Mouse (Mus musculus): ENCODE data around the gene Ankrd66.

Gene Ankrd66

GRCm38 (mm10) chr17:43543539-43543938 is at the start of gene Ankrd66:
TSS of gene Ankrd66 (minus strand) at chr17:43543639.
- DNase-seq: no peak

- DNase-seq: no peak
Measured at GRCm38 (mm10) chr17:43592296-43593291, 49.2 kb upstream of the Ankrd66 start.

- DNase-seq: no peak
Measured at GRCm38 (mm10) chr17:43590531-43590930, 47.1 kb upstream of the Ankrd66 start.

GRCm38 (mm10) chr17:43589750-43590149 is 46.3 kb upstream of the Ankrd66 start:
- no peak for DNase-seq

GRCm38 (mm10) chr17:43587278-43587677 is 43.8 kb upstream of the Ankrd66 start:
- no peak for DNase-seq

- DNase-seq: no peak
Measured at GRCm38 (mm10) chr17:43584771-43585170, 41.3 kb upstream of the Ankrd66 start.

GRCm38 (mm10) chr17:43581012-43581467 is 37.6 kb upstream of the Ankrd66 start:
- DNase-seq: peak; percentile 59

- no peak for DNase-seq
Measured at GRCm38 (mm10) chr17:43580456-43580855, 37.0 kb upstream of the Ankrd66 start.

- DNase-seq: no peak
Measured at GRCm38 (mm10) chr17:43573624-43574073, 30.2 kb upstream of the Ankrd66 start.

GRCm38 (mm10) chr17:43569287-43569686 is 25.8 kb upstream of the Ankrd66 start:
- no peak for DNase-seq

- peak; percentile 73 for DNase-seq
Measured at GRCm38 (mm10) chr17:43567992-43568888, 24.8 kb upstream of the Ankrd66 start, which contains the start of gene Pla2g7. TSS of gene Pla2g7 (plus strand) at chr17:43568098.

GRCm38 (mm10) chr17:43567593-43567991 is 24.2 kb upstream of the Ankrd66 start:
- DNase-seq: no peak

- no peak for DNase-seq
Measured at GRCm38 (mm10) chr17:43563192-43563987, 20.0 kb upstream of the Ankrd66 start.

- no peak for DNase-seq
Measured at GRCm38 (mm10) chr17:43558678-43559077, 15.2 kb upstream of the Ankrd66 start.

- DNase-seq: peak; percentile 73
Measured at GRCm38 (mm10) chr17:43557541-43558090, 14.2 kb upstream of the Ankrd66 start.

- no peak for DNase-seq
Measured at GRCm38 (mm10) chr17:43557104-43557503, 13.7 kb upstream of the Ankrd66 start.

- DNase-seq: no peak
Measured at GRCm38 (mm10) chr17:43554516-43555403, 11.3 kb upstream of the Ankrd66 start.

GRCm38 (mm10) chr17:43551122-43551630 is 7.7 kb upstream of the Ankrd66 start:
- DNase-seq: no peak

- no peak for DNase-seq
Measured at GRCm38 (mm10) chr17:43544040-43544439, 601 bp upstream of the Ankrd66 start.

GRCm38 (mm10) chr17:43538767-43539166 is 4.7 kb downstream of the Ankrd66 start:
- no peak for DNase-seq
